In the genomic region with DNA sequence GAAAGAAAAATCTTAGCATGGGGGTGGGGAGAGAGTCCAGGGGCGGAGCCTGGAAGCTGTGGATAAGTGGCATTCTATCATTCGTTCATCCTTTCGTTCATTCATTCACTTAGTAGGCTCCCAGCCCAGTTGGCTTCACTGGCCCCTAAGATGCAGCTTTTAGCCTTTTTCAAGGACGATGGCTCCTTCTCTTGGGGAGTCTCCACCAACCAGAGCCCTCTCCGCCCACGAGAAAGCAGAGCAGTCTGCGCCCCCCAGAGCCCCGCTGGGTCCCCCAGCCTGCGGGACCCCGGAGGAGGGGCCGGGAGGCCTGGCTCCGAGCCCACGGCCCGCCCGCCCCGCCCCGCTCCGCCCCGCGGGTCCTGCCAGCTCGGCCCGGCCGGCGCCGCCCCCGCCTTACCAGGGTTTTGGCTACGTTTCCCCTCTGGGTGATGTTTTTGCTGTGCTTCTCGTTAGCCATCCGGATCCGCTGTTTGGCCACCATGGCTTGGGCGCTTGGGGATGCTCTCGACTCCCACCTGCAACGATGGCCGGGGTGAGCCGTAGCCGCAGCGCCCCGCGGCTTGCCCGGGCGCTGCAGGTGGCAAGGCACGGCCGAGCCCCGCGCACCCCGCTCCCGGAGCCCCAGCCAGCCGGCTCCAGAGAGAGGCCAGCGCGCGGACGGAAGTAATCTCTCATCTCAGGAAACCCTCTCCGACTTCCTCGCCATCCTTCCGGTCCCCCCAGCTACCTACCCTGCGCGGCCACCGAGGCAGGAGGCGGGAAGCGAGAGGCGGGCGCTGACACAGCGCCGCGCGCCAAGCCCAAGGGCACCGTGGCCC, we compare ENCODE assay signal across 8 mouse cellular contexts. TPM values are rescaled to one million over a fixed set of nuclear protein-coding genes. Genes with fewer than 3 reads are reported as not detected.
A peak's percentile ranks its signal among the peaks of the same experiment; 100 is the strongest.
DNase-seq lines count a peak whose midpoint lies in the region; ATAC-seq and TF ChIP-seq lines count a peak whose summit lies in the region.

No protein-coding gene starts in this region.

- no peaks in the 10 kb centered on the region for H3K36me3 ChIP-seq in intestine, postnatal 0 days (ENCODE audit: control insufficient read depth, insufficient read depth)

- peak overlapping the region; percentile 54 for H3K4me3 ChIP-seq in intestine, postnatal 0 days (ENCODE audit: low read depth, low read length)

- peak; percentile 87 for DNase-seq in adrenal gland, adult 2 months
- peak; percentile 68 for DNase-seq in embryo, embryonic 9.5 days (ENCODE audit: extremely low spot score)
- DNase-seq in heart, adult 11 months, result peak; percentile 96
- DNase-seq in left cerebral cortex, postnatal 36 days (ENCODE audit: low spot score in 2 of 2), result peak; percentile 74 to 80
- peak; percentile 74 for DNase-seq in right cerebral cortex, postnatal 25 days
- peak; percentile 66 to 68 for DNase-seq in urinary bladder, postnatal 4 days (ENCODE audit: low spot score in 2 of 2)

- H3K9ac ChIP-seq in intestine, postnatal 0 days (ENCODE audit: low read depth, low read length), result peak overlapping the region; percentile 55

- H3K4me2 ChIP-seq in intestine, postnatal 0 days (replicated peaks; ENCODE audit: low read depth), result peak overlapping the region; percentile 94

- H3K27ac ChIP-seq in intestine, postnatal 0 days (ENCODE audit: low read depth, low read length), result 0 out of 2 replicates have a peak overlapping the region, but pooled peaks have one; percentile 41

- no peaks in the 10 kb centered on the region for H3K9me3 ChIP-seq in intestine, postnatal 0 days (ENCODE audit: control insufficient read depth)

- no peak for TF ChIP-seq CTCF in intestine, postnatal 0 days (IDR thresholded peaks at IDR 0.05; ENCODE audit: low read depth)

- 3% methylated on average over 67 of the region's 67 CpGs for WGBS in intestine, postnatal 0 days

- H3K4me1 ChIP-seq in intestine, postnatal 0 days (replicated peaks; ENCODE audit: control insufficient read depth, insufficient read depth, low read length), result 0 out of 2 replicates have a peak, but pooled peaks cover 3% of the 10 kb centered on the region

- intact Hi-C loops in left cerebral cortex, postnatal 36 days (cut with DNase I), result loop anchor here (5.0 kb wide), 5 partner anchors 56 to 321 kb away; no protein-coding TSS in a partner anchor

- 0 out of 2 replicates have a peak, but pooled peaks cover 4% of the 10 kb centered on the region for H3K27me3 ChIP-seq in intestine, postnatal 0 days (replicated peaks; ENCODE audit: control insufficient read depth, insufficient read depth, low read length)

- ATAC-seq in intestine, postnatal 0 days, result peak; percentile 46
- peak; percentile 39 for ATAC-seq in megakaryocyte-erythroid progenitor cell, adult 5-6 weeks (replicated peaks; ENCODE audit: low FRiP score, low TSS enrichment, poor library complexity, severe bottlenecking)

RNA-seq across cellular contexts. Expression of a gene that starts 0.4 kb away (rescaled TPM):
- total RNA-seq in adrenal gland, adult 2 months (2021), result 1 to 10 TPM; 3.9 to 6.2 TPM
- polyA plus RNA-seq in adrenal gland, adult 2 months (2012; rRNA removed), result 8.3 and 9.3 TPM in 2 replicates
- 7.5 and 7.7 TPM in 2 replicates for polyA plus RNA-seq in intestine, postnatal 0 days (2015; fragmentation: Nextera tagmentation; extraction: Ambion mirVana)
- total RNA-seq in left cerebral cortex, postnatal 36 days (2021), result 100 to 1,000 TPM; 171 to 200 TPM
- total RNA-seq in megakaryocyte-erythroid progenitor cell, adult 5-6 weeks (2014; fragmentation: Nextera tagmentation), result 2.6 TPM in 1 of 2 replicates, not detected in the other
- total RNA-seq in megakaryocyte-erythroid progenitor cell, adult 5-6 weeks (2017), result not detected in 2 replicates

Comparison
In these comparisons a context has a peak if more than half of its experiments do, and no peak if none do; other contexts are left out.
1. Peak in every context shown above with its lines: DNase-seq, ATAC-seq, H3K4me3 ChIP-seq and H3K27ac ChIP-seq.
2. RNA of a gene that starts 0.4 kb away (total RNA-seq): 171 to 200 TPM in left cerebral cortex, postnatal 36 days; 3.9 to 6.2 TPM in adrenal gland, adult 2 months and 2.6 TPM in megakaryocyte-erythroid progenitor cell, adult 5-6 weeks; every median in the first group is over 10 times any median in the second.